14 mouse cellular contexts compared by ENCODE assay signal in genomic region chr2:50772101-50772500, GRCm38 (mm10).
DNase-seq lines count a peak whose midpoint lies in the region; ATAC-seq lines count a peak whose summit lies in the region.
"Had no signal": no experiment of that assay in that cellular context is flagged by ENCODE, and none has a peak within 500 bp of the region (broad histone marks: within the 10 kb centered on the region; RNA-seq: fewer than 3 reads in every experiment).

No protein-coding gene starts in this region.

- H3K4me2 ChIP-seq in kidney, embryonic 14.5 days (replicated peaks; ENCODE audit: low read depth, low read length) = no peak overlapping the region
- H3K4me2 ChIP-seq: limb, embryonic 15.5 days had no signal

- H3K9me3 ChIP-seq in heart, embryonic 10.5 days = no peaks in the 10 kb centered on the region
- H3K9me3 ChIP-seq in kidney, embryonic 14.5 days (ENCODE audit: control insufficient read depth, low read length) = no peaks in the 10 kb centered on the region
- H3K9me3 ChIP-seq: limb, embryonic 15.5 days had no signal

- peak; percentile 94 for DNase-seq in heart, adult 11 months
- DNase-seq in heart, embryonic 10.5 days (ENCODE audit: low spot score) = no peak
- peak; percentile 39 for DNase-seq in kidney, postnatal 14 days
- DNase-seq in ovary, postnatal 14 days (ENCODE audit: low spot score) = peak; percentile 6
- no peak for DNase-seq in ovary, adult 18-20 months (ENCODE audit: low spot score)
- no peak for DNase-seq in ovary, postnatal 10 days (ENCODE audit: low spot score)
- no peak for DNase-seq in yolk sac, embryonic 10.5 days (ENCODE audit: low spot score)
- DNase-seq: adrenal gland, postnatal 14 days; cerebellum, adult 18-20 months; cerebellum, postnatal 36 days; forebrain, postnatal 0 days had no signal

- no peaks in the 10 kb centered on the region for H3K36me3 ChIP-seq in heart, embryonic 10.5 days
- H3K36me3 ChIP-seq in kidney, embryonic 14.5 days (ENCODE audit: control insufficient read depth, insufficient read depth, low read length) = no peaks in the 10 kb centered on the region
- H3K36me3 ChIP-seq: limb, embryonic 15.5 days had no signal

- H3K4me3 ChIP-seq in heart, embryonic 10.5 days = no peak overlapping the region
- no peak overlapping the region for H3K4me3 ChIP-seq in kidney, embryonic 14.5 days (ENCODE audit: low read length)
- H3K4me3 ChIP-seq: limb, embryonic 15.5 days had no signal

- H3K4me1 ChIP-seq in heart, embryonic 10.5 days = no peaks in the 10 kb centered on the region
- H3K4me1 ChIP-seq in kidney, embryonic 14.5 days (ENCODE audit: control insufficient read depth, insufficient read depth, low read length) = no peaks in the 10 kb centered on the region
- H3K4me1 ChIP-seq: limb, embryonic 15.5 days had no signal

- no peak overlapping the region for H3K27ac ChIP-seq in heart, embryonic 10.5 days
- no peak overlapping the region for H3K27ac ChIP-seq in kidney, embryonic 14.5 days (ENCODE audit: low read depth, low read length)
- H3K27ac ChIP-seq: hindbrain, postnatal 0 days; limb, embryonic 15.5 days had no signal

- H3K9ac ChIP-seq in kidney, embryonic 14.5 days (ENCODE audit: low read depth, low read length) = no peak overlapping the region
- H3K9ac ChIP-seq: forebrain, postnatal 0 days; limb, embryonic 15.5 days had no signal

- H3K27me3 ChIP-seq in heart, embryonic 10.5 days (ENCODE audit: insufficient read depth, poor library complexity, severe bottlenecking) = no peaks in the 10 kb centered on the region
- H3K27me3 ChIP-seq in kidney, embryonic 14.5 days (ENCODE audit: control insufficient read depth, insufficient read depth, low read length) = no peaks in the 10 kb centered on the region
- H3K27me3 ChIP-seq: limb, embryonic 15.5 days had no signal

- ATAC-seq in kidney, embryonic 14.5 days (ENCODE audit: low FRiP score, low TSS enrichment) = no peak
- ATAC-seq: forebrain, postnatal 0 days; hindbrain, postnatal 0 days had no signal

- WGBS in heart, embryonic 10.5 days = 84% methylated on average over 8 of the region's 8 CpGs
- WGBS in kidney, embryonic 14.5 days = 65% methylated on average over 8 of the region's 8 CpGs

Comparison
In these comparisons a context has a peak if more than half of its experiments do, and no peak if none do; other contexts are left out.
1. DNase-seq: peak in heart, adult 11 months (single experiment), kidney, postnatal 14 days (single experiment) and ovary, postnatal 14 days (single experiment); none in heart, embryonic 10.5 days (single experiment), ovary, adult 18-20 months (single experiment), ovary, postnatal 10 days (single experiment) and yolk sac, embryonic 10.5 days (single experiment).